Mouse (Mus musculus) kidney, adult 2 months (tissue): ENCODE data around the gene Gm49380.

Experiments used
- CTCF ChIP-seq: fragments of 200-500 bp; conservative IDR thresholded peaks from 2 replicates; pipeline ENCODE4 v1.5.1; 2011; ENCODE audit warnings: low read depth, mild to moderate bottlenecking, control low read depth, low read length, moderate library complexity, mixed read lengths; ENCODE audit not compliant: insufficient read depth, insufficient read length
- POLR2A ChIP-seq: fragments of 200-500 bp; IDR thresholded peaks from one replicate; pipeline ENCODE4 v1.6.1; 2011; ENCODE audit warnings: low read depth, low read length, control low read depth

DNA sequence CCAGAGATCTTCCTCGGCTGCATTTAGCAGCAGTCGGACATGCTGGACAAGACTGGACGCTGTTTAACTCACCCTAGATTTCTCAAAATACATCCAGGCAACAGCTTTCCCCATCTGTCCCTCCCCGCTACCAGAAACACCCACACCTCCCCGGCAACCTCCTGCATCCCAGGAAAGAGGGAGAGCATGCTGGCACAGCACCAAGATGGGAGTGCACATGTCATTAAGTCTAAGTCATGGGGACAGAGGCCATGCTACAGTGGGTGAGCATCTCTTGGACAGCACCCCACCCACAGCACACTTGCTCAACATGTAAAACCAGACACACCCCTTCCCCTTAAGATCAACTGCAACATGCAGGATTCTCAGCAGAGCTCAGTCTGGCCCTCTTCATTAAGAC lies 32.3 kb downstream of the Gm49380 start:
- TF ChIP-seq CTCF (no peak), POLR2A (no peak)
